Mouse (Mus musculus): ENCODE measurements around the gene Pick1.

Pick1 gene

GRCm38 (mm10) chr15:79235268-79235667 is 6.3 kb downstream of the Pick1 start:
- no peak for DNase-seq

DNA sequence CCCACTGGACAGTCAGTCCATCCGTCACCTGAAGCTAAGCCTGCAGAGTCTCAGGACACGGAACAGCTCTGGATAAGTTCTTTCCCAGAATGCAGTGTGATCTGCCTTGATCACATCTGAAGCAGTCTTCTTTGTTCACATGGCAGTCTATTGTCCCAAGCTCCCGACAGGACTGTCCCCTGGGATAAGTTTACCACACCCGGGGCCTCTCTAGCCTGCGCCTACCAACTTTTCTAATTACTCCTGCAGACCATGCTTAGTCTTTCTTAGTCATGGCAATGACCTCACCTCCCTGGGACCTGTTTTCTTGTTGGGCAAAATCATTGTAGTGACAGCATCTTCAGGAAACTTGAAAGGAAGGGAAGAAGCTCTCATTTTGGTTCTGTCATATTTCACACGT is 9.1 kb downstream of the Pick1 start:
- DNase-seq: no peak

- DNase-seq: no peak
Observed at GRCm38 (mm10) chr15:79242574-79243233, 13.7 kb downstream of the Pick1 start.

DNA sequence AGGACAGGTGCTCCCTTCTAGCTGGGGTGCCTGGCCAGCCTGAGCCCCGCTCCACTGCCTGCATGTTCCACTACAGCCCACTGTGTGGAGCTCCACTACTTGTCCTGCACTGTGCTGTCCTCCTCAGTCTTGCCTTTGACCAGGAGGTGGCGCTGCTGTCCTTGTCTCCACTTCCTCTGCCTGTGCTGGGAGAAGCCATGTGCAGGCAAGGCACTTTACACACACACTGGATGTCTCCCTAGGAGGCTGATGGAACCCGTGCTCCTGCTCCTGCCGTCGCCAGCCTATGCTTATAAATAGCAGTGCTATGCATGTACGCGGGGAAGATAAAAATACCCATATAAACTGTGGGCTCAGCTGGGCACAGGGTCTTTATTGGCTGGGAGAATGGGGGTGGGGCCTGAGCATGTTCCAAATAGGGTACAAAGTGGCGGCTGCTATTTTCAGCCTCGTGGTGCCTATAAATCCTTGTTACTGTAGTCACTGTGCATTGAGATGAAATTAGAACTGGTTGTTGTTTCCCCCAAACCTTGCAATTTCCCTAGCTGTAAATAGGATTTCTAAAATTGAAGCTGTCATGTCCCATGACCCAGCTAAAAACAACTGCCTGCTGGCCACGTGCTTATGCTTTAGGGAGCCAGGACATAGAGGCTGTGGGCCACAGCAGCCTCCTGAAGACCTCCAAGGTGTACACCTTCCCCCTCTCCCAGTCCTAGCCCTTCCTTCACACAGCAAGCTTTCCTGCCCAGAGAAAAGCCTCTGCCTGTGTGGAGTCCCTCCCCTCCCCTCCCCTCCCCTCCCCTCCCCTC is 14.5 kb downstream of the Pick1 start:
- peak; percentile 97 to 98 for DNase-seq

- no peak for DNase-seq
Observed at GRCm38 (mm10) chr15:79244071-79244893, 15.3 kb downstream of the Pick1 start.

DNA sequence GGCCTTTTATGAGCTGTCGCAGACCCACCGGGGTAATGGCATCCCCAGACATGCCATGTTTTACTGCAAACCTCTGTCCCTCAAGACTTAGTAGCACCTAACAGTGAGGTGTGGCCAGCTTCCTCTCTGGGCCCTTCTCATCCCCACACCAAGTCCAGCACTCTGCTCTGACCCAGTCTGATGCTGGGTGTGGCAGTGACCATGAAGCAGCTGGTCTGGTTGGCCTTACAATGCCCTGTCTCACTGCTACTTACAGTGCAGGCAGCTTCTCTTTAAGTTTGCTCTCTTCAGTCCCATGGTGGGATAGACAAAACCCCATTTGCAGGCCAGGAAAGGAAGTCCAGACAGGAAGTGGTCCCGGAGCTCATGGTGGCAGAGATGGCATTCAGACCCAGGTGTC is 16.3 kb downstream of the Pick1 start:
- no peak for DNase-seq

DNA sequence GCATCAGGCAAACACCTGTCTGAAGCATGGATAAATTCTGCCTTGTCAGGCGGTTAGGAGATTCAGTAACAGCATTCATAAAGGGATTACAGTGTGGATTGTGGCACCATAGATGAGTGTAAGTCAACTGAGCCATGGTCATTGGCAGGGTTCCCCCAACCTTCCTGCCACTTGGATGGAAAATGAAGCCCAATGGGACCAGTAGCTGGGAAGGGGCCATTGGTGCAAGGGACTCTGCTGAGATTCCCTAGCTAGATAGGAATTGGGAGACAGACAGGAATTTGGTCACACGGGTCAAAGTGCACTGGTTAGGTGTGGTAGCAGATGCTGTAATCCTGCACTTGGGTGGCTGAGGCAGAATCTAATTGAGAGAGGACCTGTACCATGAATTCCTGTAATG is 21.3 kb downstream of the Pick1 start:
- no peak for DNase-seq

DNA sequence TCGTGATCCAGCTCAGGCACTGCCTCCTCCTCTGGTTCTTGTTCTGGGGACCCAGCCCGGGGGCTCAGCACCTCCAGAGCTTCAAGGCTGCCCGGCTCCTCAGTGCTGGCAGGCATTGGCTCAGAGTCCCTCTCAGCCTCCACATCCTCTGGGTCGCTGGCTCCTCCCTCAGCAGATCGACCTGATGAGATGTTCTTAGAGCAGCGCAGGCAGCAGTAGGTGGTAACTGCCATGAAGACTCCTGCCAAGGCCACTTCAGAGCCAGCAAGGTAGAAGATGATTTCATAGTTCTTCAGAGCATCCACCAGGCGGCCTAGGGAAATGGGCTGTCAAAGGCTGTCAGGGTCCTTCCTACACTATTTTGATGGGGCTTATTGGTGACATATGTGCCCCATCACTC is 22.2 kb downstream of the Pick1 start:
- DNase-seq: peak; percentile 26 to 47

DNA sequence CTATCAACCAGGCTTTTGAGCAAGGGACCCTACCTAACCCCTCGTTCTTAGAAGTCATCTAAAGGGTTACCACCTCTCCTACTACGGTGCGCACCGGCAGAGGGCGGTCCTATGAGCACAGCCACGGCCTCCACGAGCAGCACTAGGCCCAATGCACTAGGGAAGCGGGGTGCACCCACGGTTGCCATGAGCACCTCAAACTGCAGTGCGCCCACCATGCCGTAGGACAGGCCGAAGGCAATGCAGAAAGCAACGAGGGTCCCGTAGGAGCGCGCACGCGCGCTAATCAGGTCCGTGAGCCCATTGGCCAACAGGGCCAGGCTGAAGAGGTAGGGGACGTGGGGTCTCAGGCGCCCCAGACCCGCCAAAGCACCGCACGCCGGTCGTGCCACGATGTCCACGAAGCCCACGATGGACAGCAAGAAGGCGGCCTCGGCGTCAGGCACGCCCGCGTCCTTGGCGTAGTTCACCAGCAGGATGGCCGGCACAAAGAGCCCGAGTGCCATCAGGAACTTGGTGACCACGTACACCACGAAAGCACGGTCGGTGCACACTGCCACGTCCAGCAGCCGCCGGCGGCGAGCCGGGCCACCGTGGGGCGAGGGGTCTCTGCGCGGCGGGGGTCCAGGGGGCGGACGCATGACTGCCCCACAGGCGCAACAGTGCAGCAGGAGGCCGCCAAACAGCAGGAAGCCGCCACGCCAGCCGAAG is 23.0 kb downstream of the Pick1 start:
- peak; percentile 57 to 60 for DNase-seq

DNA sequence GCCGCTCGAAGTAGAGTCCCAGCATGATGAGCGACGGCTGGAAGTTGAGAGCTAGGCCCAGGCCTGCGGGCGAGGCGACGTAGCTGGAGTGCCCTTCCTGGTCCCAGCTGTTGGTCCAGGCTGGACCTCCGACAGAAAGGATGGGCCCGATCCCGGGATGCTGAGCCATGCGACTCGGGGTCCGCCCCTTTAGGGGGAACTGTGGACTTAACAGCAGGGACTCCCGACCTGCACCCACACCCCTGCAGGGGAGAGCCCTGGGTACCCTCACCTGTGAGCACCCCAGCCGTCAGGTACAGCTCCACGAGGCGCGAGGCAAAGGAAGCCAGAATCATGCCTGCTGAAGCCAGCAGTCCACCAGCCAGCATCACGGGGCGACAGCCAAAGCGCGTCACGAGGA is 23.6 kb downstream of the Pick1 start:
- DNase-seq: peak; percentile 22 to 41

GRCm38 (mm10) chr15:79254661-79255060 is 25.7 kb downstream of the Pick1 start, which contains the start of gene Slc16a8:
TSS of gene Slc16a8 (minus strand) at chr15:79254761.
- DNase-seq: no peak

GRCm38 (mm10) chr15:79258521-79258920 is 29.5 kb downstream of the Pick1 start:
- peak; percentile 58 to 62 for DNase-seq

DNA sequence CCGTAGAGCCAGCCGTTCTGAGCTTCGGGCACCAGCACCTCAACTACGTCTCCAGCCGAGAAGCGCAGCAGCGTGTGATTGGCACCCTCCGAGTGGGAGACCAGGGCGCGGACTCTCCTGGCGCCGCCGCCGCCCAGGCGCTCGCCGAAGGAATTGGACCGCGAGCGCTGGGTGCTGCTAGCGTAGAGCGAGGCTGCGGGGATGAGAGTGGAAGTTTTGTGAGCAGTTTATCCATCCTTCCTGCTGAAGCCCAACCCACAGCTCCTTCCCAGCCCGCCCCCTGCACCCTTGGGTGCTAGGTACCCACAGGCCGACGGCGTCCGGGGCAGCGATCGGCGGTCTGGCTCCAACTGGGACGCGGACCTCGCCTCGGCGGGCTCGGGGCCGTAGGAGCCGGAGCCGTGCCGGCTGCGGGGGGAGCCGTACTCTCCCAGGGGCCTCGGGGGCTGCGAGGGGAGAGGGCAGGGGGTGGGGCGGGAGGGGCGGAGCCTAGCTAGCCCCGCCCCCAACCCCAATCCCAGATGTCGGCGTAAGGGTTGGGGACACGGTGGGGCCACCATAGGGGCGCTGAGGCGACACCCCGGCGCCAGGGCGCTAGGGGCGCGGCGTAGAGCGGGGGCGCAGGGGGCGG is 32.2 kb downstream of the Pick1 start:
- DNase-seq: peak in 1 of 2 experiments; percentile 33

GRCm38 (mm10) chr15:79261757-79262156 is 32.8 kb downstream of the Pick1 start:
- DNase-seq: peak; percentile 33 to 42

DNA sequence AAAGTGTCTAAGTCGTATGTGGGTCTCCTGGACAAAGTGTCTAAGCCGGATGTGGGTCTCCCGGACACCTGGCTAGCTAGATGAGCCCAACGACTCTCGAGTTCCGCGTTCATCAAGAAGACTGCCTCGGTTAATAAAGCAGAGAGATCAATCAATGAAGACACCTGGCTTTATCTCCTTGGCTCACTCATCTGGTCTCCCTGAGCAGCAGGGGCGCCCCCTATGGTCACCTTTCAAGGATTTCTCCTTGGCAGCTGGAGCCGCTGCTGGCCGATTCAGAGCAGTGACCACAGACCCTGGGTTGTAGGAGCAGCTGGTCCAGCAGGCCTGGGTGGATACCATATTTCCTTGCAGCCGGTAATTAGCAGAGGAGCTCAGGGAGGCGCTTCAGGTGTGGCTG is 33.4 kb downstream of the Pick1 start:
- peak; percentile 42 to 44 for DNase-seq

- DNase-seq: no peak
Observed at GRCm38 (mm10) chr15:79262786-79263309, 33.9 kb downstream of the Pick1 start.

DNA sequence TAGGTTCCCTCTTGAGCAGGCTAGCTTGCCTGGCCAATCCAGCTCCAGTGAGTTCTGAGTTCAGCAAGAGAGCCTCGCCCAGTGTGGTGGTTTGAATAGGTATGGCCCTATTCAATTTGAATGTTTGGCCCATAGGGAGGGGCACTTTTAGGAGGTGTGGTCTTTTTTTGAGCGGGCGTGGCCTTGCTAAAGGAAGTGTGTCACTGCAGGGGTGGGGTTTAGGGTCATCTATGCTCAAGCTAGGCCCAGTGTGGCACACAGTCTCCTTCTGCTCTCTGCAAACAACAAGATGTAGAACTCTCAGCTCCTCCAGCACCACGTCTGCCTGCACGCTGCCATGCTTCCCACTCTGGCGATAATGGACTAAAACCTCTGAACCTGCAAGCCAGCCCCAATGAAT is 34.8 kb downstream of the Pick1 start:
- DNase-seq: no peak

DNA sequence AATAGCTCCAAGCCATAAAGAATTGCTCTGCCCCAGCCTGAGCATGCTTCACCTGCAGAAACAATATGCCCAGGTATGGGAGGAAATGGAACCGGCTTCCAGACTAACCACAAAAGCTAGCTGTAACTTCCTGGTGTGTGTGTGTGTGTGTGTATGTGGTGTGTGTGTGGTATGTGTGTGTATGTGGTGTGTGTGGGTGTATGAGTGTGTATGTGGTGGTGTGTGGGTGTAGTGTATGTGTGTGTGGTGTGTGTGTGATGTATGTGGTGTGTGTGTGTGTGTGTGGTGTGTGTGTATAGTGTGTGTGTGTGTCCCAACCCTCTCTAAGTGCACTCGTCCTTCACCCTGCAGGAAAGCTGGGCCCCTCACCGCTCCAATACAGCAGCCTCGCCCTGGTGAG is 36.4 kb downstream of the Pick1 start:
- DNase-seq: no peak

- no peak for DNase-seq
Observed at GRCm38 (mm10) chr15:79268521-79268920, 39.5 kb downstream of the Pick1 start.

- peak; percentile 66 to 78 for DNase-seq
Observed at GRCm38 (mm10) chr15:79270317-79271123, 41.5 kb downstream of the Pick1 start.
